Mouse (Mus musculus) right cerebral cortex, postnatal 36 days (tissue): ENCODE results near the gene Tbx19.

Experiments used
- DNase-seq, 2 experiments: peaks; one replicate each; pipeline ENCODE4 v3.0.0; 2022; ENCODE audit warnings: low spot score in 2 of 2, mixed read lengths in 1 of 2

The Tbx19 gene

GRCm38 (mm10) chr1:165185116-165185515 is 24.5 kb upstream of the Tbx19 start:
- no peak for DNase-seq

- no peak for DNase-seq
Observed at GRCm38 (mm10) chr1:165184178-165184577, 23.6 kb upstream of the Tbx19 start.

DNA sequence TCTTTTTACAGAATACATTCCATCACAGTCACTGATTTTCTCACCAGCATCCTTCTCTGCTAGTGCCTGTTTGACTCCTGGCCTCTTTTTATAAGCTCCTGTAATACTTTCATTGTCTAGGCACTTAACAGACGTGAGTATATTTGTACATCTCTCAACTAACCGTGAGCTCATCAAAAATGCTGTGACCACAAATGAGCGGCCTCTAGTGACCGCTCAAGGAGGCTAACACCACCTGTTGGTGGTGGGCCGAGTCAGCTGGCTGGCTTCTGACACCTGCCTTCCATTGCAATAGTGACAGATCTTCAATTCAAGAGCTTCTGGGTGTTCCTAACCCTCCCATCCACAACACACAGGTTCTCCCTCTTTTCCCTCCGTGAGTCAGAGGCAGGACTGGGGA is 22.8 kb upstream of the Tbx19 start:
- no peak for DNase-seq

GRCm38 (mm10) chr1:165179321-165179720 is 18.7 kb upstream of the Tbx19 start:
- DNase-seq, result no peak

GRCm38 (mm10) chr1:165178075-165178474 is 17.5 kb upstream of the Tbx19 start:
- no peak for DNase-seq

DNA sequence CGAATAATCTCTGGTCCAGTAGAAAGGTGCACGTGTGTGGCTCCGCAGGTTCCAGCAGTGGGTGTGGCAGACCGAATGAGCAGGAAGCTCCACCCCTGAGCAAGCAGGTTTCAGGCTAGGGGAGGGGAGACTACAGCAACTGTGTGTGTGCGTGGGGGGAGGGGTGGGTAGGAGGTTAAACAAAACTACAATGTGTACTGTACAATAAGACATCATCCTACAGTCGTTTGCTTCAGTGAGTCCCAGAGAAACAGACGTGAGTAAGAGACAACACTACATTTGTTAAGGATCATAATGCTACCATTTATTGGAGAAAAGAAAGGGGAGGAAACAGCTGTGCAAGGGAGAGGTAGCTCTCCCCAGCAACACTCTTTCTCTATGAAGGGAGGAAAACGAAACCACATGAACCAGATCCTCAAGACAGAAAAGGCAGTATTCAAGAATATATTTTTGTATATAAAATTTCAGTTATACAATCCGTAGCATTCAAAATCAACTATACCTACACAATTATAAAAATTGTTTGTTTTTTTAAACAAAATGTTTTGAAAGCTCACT is 13.6 kb upstream of the Tbx19 start:
- no peak for DNase-seq

GRCm38 (mm10) chr1:165171277-165171676 is 10.7 kb upstream of the Tbx19 start:
- no peak for DNase-seq

DNA sequence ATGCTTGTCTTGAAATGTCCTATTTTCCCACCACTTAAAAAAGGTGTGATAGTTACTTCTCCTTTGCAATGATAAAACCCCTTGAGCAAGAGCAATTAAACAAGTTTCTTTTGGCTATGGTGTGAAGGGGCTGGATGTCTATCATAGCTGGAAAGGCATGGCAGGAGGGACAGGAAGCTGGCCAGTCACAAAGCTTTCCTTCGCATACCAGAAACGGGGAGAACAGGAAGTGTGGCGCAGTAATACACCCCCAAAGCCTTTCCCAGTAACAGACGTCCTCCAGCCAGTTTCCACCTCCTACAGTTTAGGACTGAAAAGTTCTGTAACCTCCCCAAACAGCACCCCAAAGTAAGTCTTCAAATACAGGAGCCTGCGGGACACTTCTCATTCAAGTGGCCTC is 9.6 kb upstream of the Tbx19 start:
- DNase-seq, result no peak

DNA sequence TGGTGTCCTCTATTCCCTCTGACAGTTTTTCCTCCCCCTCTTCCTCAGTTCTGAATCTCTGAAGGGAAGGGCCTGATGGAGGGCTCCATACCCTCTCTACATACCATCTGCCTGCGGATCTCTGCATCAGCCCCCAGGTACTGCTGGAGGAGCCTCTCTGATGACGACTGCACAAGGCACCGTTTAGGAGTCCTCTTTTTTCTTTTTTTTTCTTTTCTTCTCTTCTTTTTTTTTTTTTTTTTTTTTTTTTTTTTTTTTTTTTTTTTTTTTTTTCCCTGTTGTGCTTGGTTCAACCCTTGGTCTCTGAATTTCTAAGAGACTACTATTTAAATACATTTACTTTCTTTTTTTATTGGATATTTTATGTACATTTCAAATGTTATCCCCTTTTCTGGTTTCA is 8.9 kb upstream of the Tbx19 start:
- no peak for DNase-seq

DNA sequence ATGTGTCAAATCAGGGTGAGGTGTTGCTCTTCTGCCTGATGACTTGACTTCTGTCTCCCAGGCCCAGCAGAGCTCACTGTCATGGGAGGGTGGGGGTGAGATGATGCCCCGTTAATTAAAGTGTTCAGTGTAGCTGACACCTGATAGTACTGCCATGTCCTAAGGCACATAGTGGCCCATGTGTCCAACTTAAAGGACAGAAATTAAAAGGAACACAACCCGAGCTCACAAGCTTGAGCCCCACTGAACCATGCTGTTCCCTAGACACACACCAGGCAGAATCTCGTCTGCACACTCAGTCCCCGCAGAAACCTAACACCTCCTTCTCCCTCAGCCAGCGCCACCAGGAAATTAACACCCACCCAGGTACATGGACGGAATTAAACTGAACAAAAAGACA is 4.3 kb upstream of the Tbx19 start:
- no peak for DNase-seq

DNA sequence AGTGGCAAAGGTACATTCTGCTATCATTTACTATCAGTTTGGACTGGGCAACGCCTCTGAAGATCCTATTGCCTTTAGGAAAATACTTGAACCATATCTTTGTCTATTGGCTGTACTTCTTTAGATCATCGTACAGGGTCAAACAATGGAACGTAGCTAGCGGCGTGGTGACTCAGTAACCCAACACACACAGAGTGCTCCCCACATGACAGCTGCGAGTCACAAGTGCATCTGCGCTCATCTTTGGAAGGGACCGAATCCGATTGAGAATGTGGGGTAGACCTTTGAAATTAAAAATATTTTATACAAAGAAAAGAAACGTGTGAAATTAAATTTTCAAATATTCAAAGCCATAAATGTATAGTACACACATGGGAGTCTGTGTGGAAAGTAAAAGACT is 1.7 kb downstream of the Tbx19 start:
- no peak for DNase-seq

DNA sequence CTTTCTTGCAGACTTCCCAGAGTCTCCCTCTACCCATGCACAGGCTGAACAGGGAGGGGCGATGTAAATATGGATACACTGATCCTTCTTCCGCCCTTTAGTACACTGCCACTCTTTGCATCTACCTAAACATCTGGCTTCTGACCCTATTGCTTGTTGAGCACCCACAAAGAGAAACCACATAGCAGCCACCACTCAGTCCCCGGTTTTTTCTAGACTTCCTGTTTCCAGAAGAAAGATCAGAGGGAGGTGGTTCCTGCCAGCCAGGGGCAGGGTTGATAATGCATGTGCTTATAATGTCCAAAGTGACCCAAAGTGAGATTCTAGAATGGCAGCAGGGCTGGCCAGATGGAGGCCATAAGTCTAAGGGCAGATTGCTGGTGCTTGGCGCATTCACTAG is 6.4 kb downstream of the Tbx19 start:
- DNase-seq, result no peak

- DNase-seq, result no peak
Observed at GRCm38 (mm10) chr1:165151216-165151615, 9.4 kb downstream of the Tbx19 start.

DNA sequence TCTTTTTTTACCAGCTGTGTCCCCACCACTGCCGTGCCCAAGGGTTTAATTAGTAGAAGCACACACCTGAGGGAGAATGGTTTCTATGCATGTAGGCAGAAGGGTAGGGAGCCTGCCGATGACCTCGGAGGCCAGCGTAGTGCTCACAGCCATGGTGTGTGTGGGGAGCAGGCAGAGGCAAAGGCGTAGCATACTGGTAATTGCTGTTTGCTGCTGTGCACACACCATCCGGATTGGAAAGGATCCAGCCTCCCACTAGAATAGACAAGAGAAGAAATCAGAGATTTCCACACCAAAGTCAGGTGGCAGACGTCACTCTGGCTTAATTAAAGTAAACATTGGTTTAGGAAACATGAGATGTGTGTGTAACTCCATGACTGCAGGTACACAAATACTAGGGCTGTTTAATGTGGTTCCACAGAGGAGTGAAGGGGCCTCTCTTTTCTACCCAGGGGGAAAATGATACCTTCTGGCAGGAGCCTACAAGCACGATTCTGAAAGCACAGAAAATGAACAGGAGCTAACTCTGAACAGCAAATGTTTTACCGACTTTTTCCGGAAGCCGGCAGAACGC is 18.1 kb downstream of the Tbx19 start:
- DNase-seq, result no peak

DNA sequence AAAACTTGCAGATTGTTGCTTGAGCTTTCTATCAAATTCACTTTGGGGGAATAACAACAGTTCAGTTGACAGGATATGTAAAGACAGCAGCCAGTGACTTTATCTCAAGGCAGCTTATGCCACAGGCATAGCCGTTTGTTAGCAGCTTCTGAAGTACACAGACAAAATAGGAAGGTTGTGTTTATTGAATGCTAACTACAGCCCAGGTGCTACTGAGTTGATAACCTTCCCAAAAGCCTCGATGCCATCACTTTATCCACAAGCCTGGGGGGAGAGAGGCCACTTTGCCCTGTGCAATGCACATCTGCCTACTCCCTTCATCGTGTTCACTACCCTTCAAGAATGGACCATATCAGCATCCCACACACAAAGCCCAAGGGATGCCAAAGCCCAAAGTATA is 20.3 kb downstream of the Tbx19 start:
- no peak for DNase-seq

DNA sequence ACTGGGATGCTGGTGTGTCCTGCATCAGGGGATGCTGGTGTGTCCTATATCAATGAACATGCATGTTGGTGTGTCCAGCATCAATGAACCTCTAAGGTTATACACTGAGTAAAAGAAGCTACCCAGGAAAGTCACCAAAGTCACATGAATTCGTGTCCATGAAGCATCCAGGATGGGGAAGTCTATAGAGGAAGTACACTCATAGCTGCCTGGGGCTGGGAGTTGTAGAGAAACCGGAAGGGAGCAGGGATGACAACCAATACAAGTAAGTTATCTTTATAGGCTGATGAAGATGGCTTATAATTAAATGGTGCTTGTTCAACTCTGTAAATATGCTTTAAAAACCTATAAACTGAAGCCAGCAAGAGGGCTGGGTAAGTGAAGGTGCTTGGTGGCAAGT is 26.7 kb downstream of the Tbx19 start:
- DNase-seq, result no peak

- no peak for DNase-seq
Observed at GRCm38 (mm10) chr1:165133279-165133678, 27.3 kb downstream of the Tbx19 start.

DNA sequence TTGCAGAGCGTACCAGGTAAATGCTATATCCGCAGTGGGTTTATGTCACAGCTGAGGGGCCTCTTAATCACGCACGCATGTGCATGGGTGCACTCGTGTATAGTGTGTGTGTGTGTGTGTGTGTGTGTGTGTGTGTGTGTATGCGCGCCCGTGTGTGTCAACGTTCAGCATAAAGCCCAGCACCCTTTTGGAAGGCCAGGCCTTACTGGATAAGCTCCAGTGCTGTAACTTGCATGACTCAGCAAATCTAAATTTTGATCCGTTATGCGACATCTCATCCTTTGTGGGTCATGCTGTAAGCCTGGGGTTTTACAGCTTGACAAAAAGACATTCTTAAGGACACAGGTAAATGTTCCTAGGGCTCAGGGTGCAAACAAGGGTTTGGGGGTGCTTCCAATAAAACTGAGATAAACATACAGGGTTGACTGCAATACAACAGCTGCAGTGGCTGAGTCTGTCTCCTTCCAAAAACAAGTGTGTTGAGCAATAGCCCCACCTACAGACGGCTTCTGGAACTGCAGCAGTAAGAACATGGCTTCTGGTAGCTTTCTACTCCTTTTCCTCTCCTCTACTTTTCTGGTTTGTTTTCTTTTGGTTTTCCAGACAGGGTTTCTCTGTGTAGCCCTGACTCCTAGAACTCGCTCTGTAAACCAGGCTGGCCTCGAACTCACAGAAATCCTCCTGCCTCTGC is 28.2 kb downstream of the Tbx19 start:
- peak; percentile 71 to 72 for DNase-seq

DNA sequence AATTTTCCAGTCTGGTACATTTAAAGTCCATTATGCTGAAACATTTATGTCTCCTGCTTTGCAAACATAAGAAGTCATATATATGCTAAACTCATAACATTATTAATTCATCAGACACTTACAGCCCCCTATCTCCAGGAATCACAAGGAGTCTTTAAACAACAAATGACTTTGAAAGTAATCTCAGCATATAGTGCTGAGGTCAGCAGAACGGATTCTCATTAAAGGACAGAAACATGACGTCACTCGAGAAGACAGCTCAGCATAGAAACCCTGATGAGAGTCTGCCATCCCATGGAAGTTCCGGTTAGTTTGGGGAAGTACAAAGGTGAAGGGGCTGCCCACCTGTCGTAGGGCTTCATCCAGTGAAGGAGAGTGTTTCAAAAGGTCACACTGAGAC is 31.0 kb downstream of the Tbx19 start:
- no peak for DNase-seq

DNA sequence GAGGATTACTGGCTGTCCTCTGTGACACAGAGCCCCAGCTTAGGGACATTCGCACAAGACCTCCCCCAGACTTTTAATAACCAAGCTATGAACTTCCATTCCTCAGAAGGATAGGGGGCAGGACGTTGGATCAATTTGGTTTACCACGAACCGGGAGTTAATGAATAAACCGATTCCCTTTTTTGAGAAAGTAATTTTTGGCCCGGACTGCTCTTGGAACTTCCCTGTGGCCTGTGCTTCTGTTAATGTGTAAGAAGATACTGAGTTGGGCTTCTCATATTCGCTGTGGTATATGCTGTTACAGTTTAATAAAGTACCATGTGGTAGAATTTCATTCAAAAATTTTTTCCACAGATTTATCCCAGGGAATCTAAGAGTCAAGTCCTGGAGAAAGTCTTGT is 39.5 kb downstream of the Tbx19 start:
- DNase-seq, result no peak

DNA sequence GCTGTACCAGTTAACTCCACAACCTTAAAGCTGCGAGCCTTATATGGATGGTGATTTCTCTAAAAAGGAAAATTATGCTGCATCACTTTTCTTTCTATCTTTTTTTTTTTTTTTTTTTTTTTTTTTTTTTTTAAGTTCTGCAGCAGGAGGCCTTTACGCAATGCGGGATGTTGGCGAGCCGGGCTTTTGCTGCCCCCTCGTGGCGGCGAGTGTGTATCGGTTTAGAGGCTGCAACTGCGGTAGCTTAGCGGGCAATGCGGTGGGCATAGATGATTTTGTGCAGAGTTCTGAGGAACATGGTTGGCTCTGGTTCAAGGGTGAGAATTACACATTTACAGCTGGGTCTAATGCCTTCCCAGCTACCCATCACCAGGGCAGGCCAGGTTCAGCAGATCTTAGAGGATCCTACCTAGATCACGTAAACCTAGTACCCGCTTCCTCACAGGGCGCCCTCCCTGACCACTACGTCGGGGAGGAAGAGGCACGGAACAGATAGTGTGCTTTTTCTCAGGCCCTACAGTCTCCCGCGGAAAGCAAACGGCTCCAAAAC is 40.1 kb downstream of the Tbx19 start:
- DNase-seq, result peak; percentile 78

DNA sequence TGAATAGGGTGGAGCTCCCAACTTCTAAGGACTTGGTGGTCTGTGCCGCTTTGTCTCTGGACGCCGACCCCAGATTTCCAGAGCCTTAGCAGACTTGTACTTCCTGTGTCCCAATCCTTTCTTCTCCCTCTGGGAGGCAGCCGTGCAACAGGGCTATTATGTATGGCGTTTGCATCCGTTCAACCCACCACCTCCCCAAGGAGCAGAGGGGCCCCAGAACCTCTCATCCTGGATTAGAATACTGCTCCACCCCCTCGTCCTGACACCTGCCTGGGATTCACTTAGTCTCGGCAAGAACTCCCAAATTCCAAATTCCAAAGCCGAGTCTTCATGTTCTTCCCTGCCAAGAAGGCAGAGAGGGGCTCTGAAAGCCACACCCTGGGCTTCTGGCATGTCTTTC is 40.8 kb downstream of the Tbx19 start:
- no peak for DNase-seq

GRCm38 (mm10) chr1:165119011-165119726 is 41.4 kb downstream of the Tbx19 start:
- DNase-seq, result no peak
